Mouse (Mus musculus): ENCODE results near the gene Calca.

- TF ChIP-seq CTCF (IDR thresholded peaks at IDR 0.05) (no peak), EP300 (IDR thresholded peaks at IDR 0.05) (no peak)
These were observed 19.4 kb downstream of the Calca start for GRCm38 (mm10) chr7:114616759-114617158.
